Mouse (Mus musculus) midbrain, embryonic 15.5 days (tissue): Measurements from ENCODE around the gene Fbxl20. TPM values are rescaled to one million over a fixed set of nuclear protein-coding genes. Genes with fewer than 3 reads are reported as not detected.
A peak's percentile ranks its signal among the peaks of the same experiment; 100 is the strongest.

ENCODE experiments used
- ATAC-seq: fragments of 200-750 bp; cut with Nextera tagmentation; replicated peaks from 2 replicates; pipeline ENCODE4 v1.8.0; 2017; ENCODE audit warnings: moderate TSS enrichment
- H3K27ac ChIP-seq: fragments of 300-500 bp; sonication (generic); 2 replicates; pipeline ENCODE4 v1.5.1; 2015; ENCODE audit warnings: mild to moderate bottlenecking, inconsistent platforms
- H3K27me3 ChIP-seq: fragments of 300-500 bp; sonication (generic); replicated peaks from 2 replicates; pipeline ENCODE4 v1.6.1; 2015; ENCODE audit warnings: inconsistent platforms
- H3K36me3 ChIP-seq: fragments of 300-500 bp; sonication (generic); replicated peaks from 2 replicates; pipeline ENCODE4 v1.6.1; 2015; ENCODE audit warnings: inconsistent platforms
- H3K4me1 ChIP-seq: fragments of 300-500 bp; sonication (generic); 2 replicates; pipeline ENCODE4 v1.6.1; 2015; ENCODE audit warnings: inconsistent platforms
- H3K4me2 ChIP-seq: fragments of 300-500 bp; sonication (generic); 2 replicates; pipeline ENCODE4 v1.6.1; 2015; ENCODE audit warnings: inconsistent platforms, mild to moderate bottlenecking, moderate library complexity
- H3K4me3 ChIP-seq: fragments of 300-500 bp; sonication (generic); 2 replicates; pipeline ENCODE4 v1.5.1; 2015; ENCODE audit warnings: mild to moderate bottlenecking, inconsistent platforms
- H3K9ac ChIP-seq: fragments of 300-500 bp; sonication (generic); 2 replicates; pipeline ENCODE4 v1.6.1; 2015; ENCODE audit warnings: mild to moderate bottlenecking, inconsistent platforms
- H3K9me3 ChIP-seq: fragments of 300-500 bp; sonication (generic); 2 replicates; pipeline ENCODE4 v1.6.1; 2016; ENCODE audit warnings: inconsistent platforms
- WGBS: fragments of 180-500 bp; shearing (Covaris S2); methylation state at CpG from one replicate; pipeline ENCODE4 v1.1.7; 2015; ENCODE audit warnings: mixed read lengths; 5-methylcytosine and 5-hydroxymethylcytosine counted together
- polyA plus RNA-seq: library from polyadenylated mRNA; unstranded; fragments of >200 nt; fragmentation: Nextera tagmentation; extraction: Ambion mirVana; gene quantifications from 2 replicates; pipeline ENCODE4 v1.2.1, GENCODE M21; 2015

The Fbxl20 gene
- polyA plus RNA-seq, 1 experiment from 2014 or later = 32.8 TPM

DNA sequence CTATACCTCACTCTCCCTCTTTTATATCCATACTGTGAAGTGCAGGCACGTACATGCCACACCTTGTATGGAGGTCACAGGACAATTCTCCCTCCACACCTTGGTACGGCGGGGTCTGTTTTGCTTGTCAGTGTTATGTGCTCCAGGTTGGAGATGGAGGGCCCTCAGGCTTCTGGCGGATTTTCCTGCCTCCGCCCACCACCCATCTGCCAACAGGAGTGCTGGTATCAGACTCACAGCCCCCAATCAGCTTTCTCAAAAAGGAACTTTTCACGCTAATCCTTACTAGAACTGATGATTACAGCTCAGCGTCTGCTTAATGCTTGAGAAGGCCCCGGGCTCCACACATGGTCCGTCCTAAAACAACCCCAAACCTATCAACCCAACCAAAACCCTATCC, 64.1 kb downstream of the Fbxl20 start:
- H3K9ac ChIP-seq = no peak overlapping the region
- no peak for ATAC-seq
- WGBS = 95% methylated on average over 9 of the region's 9 CpGs
- H3K4me1 ChIP-seq = no peaks in the 10 kb centered on the region
- H3K36me3 ChIP-seq = peaks cover 27% of the 10 kb centered on the region
- H3K4me2 ChIP-seq = no peak overlapping the region
- no peak overlapping the region for H3K4me3 ChIP-seq
- H3K9me3 ChIP-seq = no peaks in the 10 kb centered on the region
- no peaks in the 10 kb centered on the region for H3K27me3 ChIP-seq
- no peak overlapping the region for H3K27ac ChIP-seq

DNA sequence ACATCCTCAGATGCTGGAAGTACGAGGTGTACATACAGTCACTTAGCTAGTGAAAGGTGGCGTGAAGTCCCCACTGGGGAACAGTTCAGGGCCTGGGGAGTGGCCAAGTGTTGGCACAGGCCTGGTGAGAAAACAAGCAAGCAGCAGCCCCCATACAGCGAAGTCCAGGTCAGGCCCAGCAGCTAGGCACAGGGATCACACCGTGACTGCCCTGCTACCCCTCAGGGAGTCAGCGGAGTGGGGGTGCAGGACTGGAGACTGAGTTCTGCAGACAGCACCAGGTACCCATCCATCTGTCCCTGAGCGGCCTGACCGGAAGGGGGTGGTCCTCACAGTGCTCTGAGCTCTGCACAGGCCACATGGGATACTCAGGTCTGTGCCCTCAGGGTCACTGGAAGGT, 67.5 kb downstream of the Fbxl20 start:
- no peaks in the 10 kb centered on the region for H3K4me1 ChIP-seq
- H3K27ac ChIP-seq = no peak overlapping the region
- ATAC-seq = no peak
- no peak overlapping the region for H3K9ac ChIP-seq
- H3K4me3 ChIP-seq = no peak overlapping the region
- H3K27me3 ChIP-seq = no peaks in the 10 kb centered on the region
- H3K4me2 ChIP-seq = no peak overlapping the region
- H3K36me3 ChIP-seq = no peaks in the 10 kb centered on the region
- WGBS = 89% methylated on average over 7 of the region's 7 CpGs
- no peaks in the 10 kb centered on the region for H3K9me3 ChIP-seq

DNA sequence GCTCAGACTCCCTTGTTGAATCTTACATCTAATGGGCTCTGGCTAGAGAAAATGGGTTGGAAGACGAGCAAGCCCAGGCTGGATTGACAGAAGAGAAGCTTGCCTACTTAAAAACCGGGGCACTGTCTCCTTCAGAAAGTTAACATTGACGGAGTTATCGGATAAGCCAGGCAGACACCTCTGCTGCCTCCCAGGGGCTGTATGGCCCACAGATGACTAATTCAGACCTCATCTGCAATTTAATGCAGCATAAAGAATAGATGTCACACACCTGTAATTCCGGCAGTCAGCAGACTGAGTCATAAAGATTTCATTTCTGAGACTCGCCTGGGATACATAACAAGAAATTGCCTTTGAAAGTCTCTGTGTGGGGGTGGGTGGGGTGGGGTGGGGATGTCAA, 69.8 kb downstream of the Fbxl20 start:
- Histone ChIP-seq H3K4me3 (no peak overlapping the region), H3K9ac (no peak overlapping the region), H3K4me2 (no peak overlapping the region), H3K36me3 (no peaks in the 10 kb centered on the region), H3K9me3 (no peaks in the 10 kb centered on the region), H3K27ac (no peak overlapping the region), H3K4me1 (no peaks in the 10 kb centered on the region; the same call in 1 of the 2 replicates), H3K27me3 (no peaks in the 10 kb centered on the region)
- no peak for ATAC-seq
- WGBS = 86% methylated on average over 6 of the region's 6 CpGs

DNA sequence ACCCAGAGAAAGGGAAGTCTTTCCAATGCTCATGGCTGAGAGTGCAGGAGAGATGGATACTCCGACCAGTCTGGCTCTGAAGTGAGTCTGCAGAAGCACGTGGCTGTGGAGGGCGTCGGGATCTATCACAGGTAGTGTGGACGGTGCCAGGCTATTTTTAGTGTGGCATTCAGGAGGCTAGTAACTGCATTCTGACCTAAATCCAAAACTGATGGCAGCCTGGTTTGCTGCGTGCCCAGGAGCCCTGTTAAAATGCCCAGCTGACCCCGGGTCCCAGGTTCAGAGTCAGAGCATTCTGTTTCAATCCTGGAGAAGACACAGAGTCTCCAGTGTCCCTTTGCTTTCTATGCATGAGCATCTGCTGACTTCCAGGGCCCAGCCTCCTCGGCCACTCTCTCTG, 73.1 kb downstream of the Fbxl20 start:
- Histone ChIP-seq H3K9ac (no peak overlapping the region), H3K4me3 (no peak overlapping the region), H3K27ac (no peak overlapping the region), H3K4me1 (peaks cover 3% of the 10 kb centered on the region; the same call in 1 of the 2 replicates), H3K27me3 (no peaks in the 10 kb centered on the region), H3K36me3 (no peaks in the 10 kb centered on the region), H3K4me2 (no peak overlapping the region), H3K9me3 (no peaks in the 10 kb centered on the region)
- 82% methylated on average over 8 of the region's 8 CpGs for WGBS
- ATAC-seq = no peak

DNA sequence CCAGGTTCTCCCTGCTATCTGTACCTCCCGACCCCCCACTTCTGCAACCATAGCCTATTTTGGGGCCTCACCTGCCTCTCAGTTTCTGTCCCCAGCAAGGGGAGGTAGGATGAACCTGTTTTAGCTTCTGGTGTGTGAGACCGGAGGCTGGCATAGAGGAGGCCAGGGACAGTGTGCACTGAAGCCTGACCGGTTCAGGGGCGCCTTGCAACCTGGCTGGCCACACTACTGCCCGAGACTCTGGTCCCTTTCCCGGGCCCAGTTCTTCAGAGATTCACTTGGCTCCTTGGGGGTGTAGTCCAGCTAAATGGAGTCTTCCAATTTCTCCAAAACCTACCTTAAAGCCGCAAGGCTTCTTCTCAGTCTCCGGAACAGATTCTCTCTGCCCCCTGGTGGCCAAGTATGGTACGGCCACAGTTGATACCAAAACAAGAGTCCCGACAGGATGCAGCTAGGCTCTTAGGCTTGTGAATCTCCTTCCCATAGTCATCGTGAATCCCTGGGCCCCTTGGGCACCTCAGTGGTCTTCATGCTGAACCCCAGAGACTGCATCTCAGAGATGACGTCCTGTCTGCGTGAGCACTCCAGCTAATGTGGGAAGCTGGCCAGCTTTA, 74.9 kb downstream of the Fbxl20 start:
- no peaks in the 10 kb centered on the region for H3K27me3 ChIP-seq
- no peaks in the 10 kb centered on the region for H3K9me3 ChIP-seq
- no peak overlapping the region for H3K4me3 ChIP-seq
- peak; percentile 39; the same call in 1 of the 2 replicates for ATAC-seq
- no peak overlapping the region for H3K9ac ChIP-seq
- no peaks in the 10 kb centered on the region for H3K36me3 ChIP-seq
- H3K4me2 ChIP-seq = peak overlapping the region; percentile 24; the same call in 1 of the 2 replicates
- H3K27ac ChIP-seq = no peak overlapping the region
- H3K4me1 ChIP-seq = peaks cover 3% of the 10 kb centered on the region; the same call in 1 of the 2 replicates
- WGBS = 15% methylated on average over 13 of the region's 13 CpGs

DNA sequence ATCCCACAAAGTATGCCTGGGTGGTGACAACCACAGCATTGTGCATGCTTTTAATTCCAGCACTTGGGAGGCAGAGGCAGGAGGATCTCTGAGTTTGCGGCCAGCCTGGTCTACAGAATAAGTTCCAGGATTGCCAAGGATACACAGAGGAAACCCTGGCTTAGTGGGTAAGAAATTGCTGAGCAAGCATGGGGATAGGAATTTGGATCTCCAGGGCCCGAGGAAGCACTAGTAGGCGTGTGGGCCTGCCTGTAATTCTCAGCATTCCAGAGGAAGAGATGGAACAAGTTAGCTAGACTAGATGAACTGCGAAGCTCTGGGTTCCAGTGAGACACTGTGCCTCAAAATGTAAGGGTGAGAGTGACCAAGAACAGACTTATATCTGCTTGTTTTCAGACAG, 76.8 kb downstream of the Fbxl20 start:
- Histone ChIP-seq H3K4me3 (no peak overlapping the region), H3K36me3 (no peaks in the 10 kb centered on the region), H3K4me1 (peaks cover 3% of the 10 kb centered on the region; the same call in 1 of the 2 replicates), H3K4me2 (no peak overlapping the region), H3K27ac (no peak overlapping the region), H3K9me3 (no peaks in the 10 kb centered on the region), H3K27me3 (no peaks in the 10 kb centered on the region), H3K9ac (no peak overlapping the region)
- no peak for ATAC-seq
- 94% methylated on average over 4 of the region's 4 CpGs for WGBS

DNA sequence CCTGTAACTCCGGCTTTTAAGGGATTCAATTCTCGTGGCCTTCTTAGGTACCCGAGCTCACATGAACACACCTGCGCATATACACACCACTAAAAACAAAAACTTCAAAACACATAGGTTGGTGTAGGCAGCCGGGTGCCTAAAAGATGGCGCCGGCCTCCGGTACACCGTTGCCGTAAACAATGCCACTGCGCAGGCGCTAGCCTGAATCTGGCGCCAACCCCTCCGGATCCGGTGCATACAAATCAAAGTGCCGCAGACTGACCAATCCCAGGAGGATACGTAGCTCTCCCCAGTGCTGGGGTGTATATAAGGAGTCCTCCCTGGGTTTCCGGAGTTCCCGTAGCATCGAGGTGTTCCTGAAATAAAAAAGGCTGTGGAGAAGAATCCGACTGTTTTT, 82.9 kb downstream of the Fbxl20 start:
- Histone ChIP-seq H3K27ac (no peak overlapping the region), H3K27me3 (no peaks in the 10 kb centered on the region), H3K36me3 (no peaks in the 10 kb centered on the region), H3K4me1 (no peaks in the 10 kb centered on the region), H3K9ac (no peak overlapping the region), H3K4me3 (no peak overlapping the region), H3K9me3 (no peaks in the 10 kb centered on the region), H3K4me2 (no peak overlapping the region)
- 94% methylated on average over 21 of the region's 21 CpGs for WGBS
- no peak for ATAC-seq

DNA sequence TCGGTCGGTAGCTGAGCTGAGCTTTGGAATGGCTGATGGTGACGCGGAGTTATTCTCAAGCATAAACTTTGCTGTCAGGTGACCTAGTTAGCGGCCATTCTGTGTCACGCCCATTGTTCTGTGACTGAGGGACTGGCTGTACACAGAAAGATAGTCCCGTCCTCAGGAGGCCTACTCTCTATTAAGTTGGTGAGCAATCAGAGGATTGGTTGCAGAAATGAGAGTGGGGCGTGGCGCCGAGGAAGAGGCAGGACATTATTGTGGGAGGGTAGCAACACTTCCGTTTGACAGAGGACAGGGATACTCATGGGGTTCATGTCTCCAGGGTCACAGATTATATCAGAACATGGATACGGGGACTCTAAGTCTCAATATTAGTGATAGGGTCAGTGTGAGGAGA, 84.0 kb downstream of the Fbxl20 start:
- ATAC-seq = no peak
- H3K4me3 ChIP-seq = no peak overlapping the region
- WGBS = 93% methylated on average over 12 of the region's 12 CpGs

DNA sequence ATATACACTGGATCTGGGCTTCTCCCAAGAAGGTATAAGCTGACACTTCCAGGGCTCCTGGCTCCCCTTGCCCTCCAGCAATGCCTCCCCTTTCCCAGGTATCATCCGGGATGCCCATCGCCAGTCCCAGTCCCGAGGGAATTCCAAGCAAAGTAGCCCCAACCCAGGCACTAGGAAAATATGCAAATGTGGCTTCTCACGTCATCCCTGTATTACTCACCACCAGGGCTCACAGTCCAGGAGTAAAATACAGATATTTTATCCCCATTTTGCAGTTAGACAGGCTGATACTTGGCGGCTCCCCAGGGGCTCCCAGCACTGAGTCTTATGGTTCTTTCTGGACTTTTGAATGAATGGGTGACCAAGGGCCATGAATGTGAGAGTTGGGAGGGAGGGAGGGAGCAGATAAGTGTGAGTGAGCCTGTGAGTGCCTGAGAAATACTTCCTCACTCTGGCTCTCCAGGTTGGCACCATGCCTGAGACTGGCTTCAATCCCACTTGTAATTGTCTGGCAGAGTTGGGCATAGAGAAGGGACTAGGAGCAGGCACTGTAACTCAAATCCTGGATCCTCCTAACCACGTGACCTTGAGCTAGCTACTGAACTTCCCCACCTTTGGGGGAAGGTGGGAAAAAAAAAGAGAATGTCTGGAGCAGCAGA, 88.2 kb downstream of the Fbxl20 start:
- no peaks in the 10 kb centered on the region for H3K9me3 ChIP-seq
- ATAC-seq = no peak
- H3K4me3 ChIP-seq = no peak overlapping the region
- no peaks in the 10 kb centered on the region; the same call in 1 of the 2 replicates for H3K27me3 ChIP-seq
- peaks cover 9% of the 10 kb centered on the region; the same call in 1 of the 2 replicates for H3K4me1 ChIP-seq
- no peak overlapping the region for H3K27ac ChIP-seq
- H3K4me2 ChIP-seq = no peak overlapping the region
- H3K9ac ChIP-seq = no peak overlapping the region
- H3K36me3 ChIP-seq = no peaks in the 10 kb centered on the region
- 56% methylated on average over 6 of the region's 6 CpGs for WGBS

More for the DNA sequence above, 84.0 kb downstream of the Fbxl20 start:
- H3K36me3 ChIP-seq = no peaks in the 10 kb centered on the region
- H3K27me3 ChIP-seq = no peaks in the 10 kb centered on the region
- H3K4me2 ChIP-seq = no peak overlapping the region
- no peak overlapping the region for H3K9ac ChIP-seq
- no peak overlapping the region for H3K27ac ChIP-seq
- no peaks in the 10 kb centered on the region for H3K4me1 ChIP-seq
- H3K9me3 ChIP-seq = no peaks in the 10 kb centered on the region

DNA sequence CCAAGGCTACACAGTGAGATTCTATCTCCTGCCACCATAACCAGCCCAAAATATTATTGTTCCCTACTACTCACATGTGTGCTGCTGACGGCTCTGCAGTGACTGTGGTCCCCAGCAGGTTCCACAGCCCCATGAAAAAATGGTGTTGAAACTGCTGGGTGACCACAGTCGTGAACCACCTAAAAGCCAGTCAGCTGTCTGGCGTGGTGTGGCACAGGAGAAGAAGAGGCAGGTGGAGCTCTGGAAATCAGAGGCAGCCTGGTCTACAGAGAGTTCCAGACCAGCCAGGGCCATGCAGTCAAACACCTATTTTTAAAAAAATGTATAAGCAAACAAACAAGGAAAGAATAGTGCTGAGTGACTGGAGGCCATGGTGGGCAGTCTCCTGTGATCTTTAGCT, 88.8 kb downstream of the Fbxl20 start:
- Histone ChIP-seq H3K36me3 (no peaks in the 10 kb centered on the region), H3K9me3 (no peaks in the 10 kb centered on the region), H3K27me3 (no peaks in the 10 kb centered on the region; the same call in 1 of the 2 replicates), H3K9ac (no peak overlapping the region), H3K4me1 (peaks cover 9% of the 10 kb centered on the region; the same call in 1 of the 2 replicates), H3K27ac (no peak overlapping the region), H3K4me3 (no peak overlapping the region), H3K4me2 (no peak overlapping the region)
- no peak for ATAC-seq
- WGBS = 82% methylated on average over 3 of the region's 3 CpGs

DNA sequence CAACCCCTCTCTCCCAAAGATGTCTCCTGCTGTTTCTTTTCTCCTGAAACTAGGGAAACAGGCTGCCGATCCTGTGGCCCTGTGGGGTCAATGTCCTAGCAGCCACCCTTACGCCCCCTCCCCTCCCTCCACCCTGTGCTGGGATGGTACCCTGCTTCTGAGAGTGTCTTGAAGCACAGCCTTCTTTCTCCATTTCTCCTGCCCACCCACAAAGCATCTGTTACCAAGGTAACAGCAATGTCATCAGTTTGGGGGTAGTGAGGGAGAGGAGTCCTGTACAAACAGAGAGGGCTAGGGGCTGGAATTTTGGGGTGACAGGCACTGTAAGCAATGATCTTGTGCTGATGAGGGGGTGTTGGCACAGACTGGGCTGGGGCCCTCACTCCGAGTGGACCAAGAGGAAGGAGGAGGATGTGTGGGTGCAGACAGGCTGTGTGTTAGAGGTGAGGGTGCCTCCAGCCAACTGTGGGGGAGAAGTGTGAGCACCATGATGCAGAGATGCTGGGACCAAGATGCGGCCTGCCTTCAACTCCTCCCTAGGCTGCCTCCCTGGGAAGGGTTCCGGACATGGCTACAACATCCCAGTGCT, 90.0 kb downstream of the Fbxl20 start:
- peaks cover 9% of the 10 kb centered on the region; the same call in 1 of the 2 replicates for H3K4me1 ChIP-seq
- H3K9ac ChIP-seq = no peak overlapping the region
- 69% methylated on average over 5 of the region's 5 CpGs for WGBS

DNA sequence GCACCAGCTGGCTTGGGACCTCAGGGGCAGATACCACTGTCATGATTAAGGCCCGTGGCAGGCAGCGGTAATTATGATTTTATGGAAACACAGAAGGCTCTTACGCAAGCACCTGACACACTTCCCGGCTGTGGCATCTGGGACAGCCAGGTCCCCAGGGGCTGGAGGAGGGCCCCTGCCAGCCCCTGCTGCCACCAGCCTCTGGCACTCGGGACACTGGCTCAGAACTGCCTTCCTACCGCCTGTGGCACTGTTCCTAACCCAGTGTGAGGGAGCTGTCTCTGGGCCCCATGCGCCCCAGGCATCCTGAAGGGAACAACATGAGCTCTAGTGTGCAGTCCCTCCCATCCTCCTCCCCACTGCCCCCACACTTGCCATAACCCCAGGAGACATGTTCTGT, 90.5 kb downstream of the Fbxl20 start:
- 43% methylated on average over 7 of the region's 7 CpGs for WGBS

More for the DNA sequence above, 90.0 kb downstream of the Fbxl20 start:
- no peaks in the 10 kb centered on the region; the same call in none of the 2 replicates for H3K27me3 ChIP-seq
- no peak for ATAC-seq
- no peak overlapping the region for H3K4me2 ChIP-seq
- no peak overlapping the region for H3K4me3 ChIP-seq
- H3K9me3 ChIP-seq = no peaks in the 10 kb centered on the region
- H3K36me3 ChIP-seq = no peaks in the 10 kb centered on the region
- H3K27ac ChIP-seq = no peak overlapping the region

More for the DNA sequence above, 90.5 kb downstream of the Fbxl20 start:
- H3K9ac ChIP-seq = no peak overlapping the region
- H3K4me2 ChIP-seq = no peak overlapping the region
- peaks cover 9% of the 10 kb centered on the region; the same call in 1 of the 2 replicates for H3K4me1 ChIP-seq
- H3K9me3 ChIP-seq = no peaks in the 10 kb centered on the region
- H3K27me3 ChIP-seq = no peaks in the 10 kb centered on the region; the same call in none of the 2 replicates
- no peak overlapping the region for H3K4me3 ChIP-seq
- H3K27ac ChIP-seq = no peak overlapping the region
- no peaks in the 10 kb centered on the region for H3K36me3 ChIP-seq
- no peak for ATAC-seq
